Mouse (Mus musculus) C2C12 (cell line): ENCODE measurements around the gene Doxl2. TPM values are rescaled to one million over a fixed set of nuclear protein-coding genes. Genes with fewer than 3 reads are reported as not detected.
"Not testable (repeated sequence)": the region's sequence is repeated elsewhere in the genome, so short reads cannot be mapped to it uniquely, and the experiment has no call there.

ENCODE experiments used
- H3K27me3 ChIP-seq: one replicate; pipeline ENCODE4 v1.6.1; 2011; ENCODE audit not compliant: control insufficient read depth, insufficient read depth, insufficient read length
- H3K36me3 ChIP-seq: one replicate; pipeline ENCODE4 v1.6.1; 2011; ENCODE audit not compliant: control insufficient read depth, insufficient read depth
- H3K4me3 ChIP-seq: one replicate; pipeline ENCODE4 v1.5.1; 2011; ENCODE audit warnings: mild to moderate bottlenecking, control low read depth; ENCODE audit not compliant: poor library complexity, insufficient read depth, severe bottlenecking
- H3K79me2 ChIP-seq: one replicate; pipeline ENCODE4 v1.6.1; 2011; ENCODE audit not compliant: control insufficient read depth, insufficient read depth
- H3K79me3 ChIP-seq: one replicate; pipeline ENCODE4 v1.6.1; 2011; ENCODE audit warnings: low read depth, control low read depth
- H3ac ChIP-seq: one replicate; pipeline ENCODE3; 2011; ENCODE audit warnings: low read depth; ENCODE audit not compliant: control insufficient read depth, insufficient read length
- CEBPB ChIP-seq: IDR thresholded peaks from one replicate; pipeline ENCODE4 v1.6.1; 2011; ENCODE audit warnings: low read depth, mild to moderate bottlenecking, control low read depth, moderate library complexity
- CTCF ChIP-seq: IDR thresholded peaks from one replicate; pipeline ENCODE4 v1.5.1; 2011; ENCODE audit not compliant: control insufficient read depth, insufficient read depth, insufficient read length
- FOSL1 ChIP-seq: IDR thresholded peaks from one replicate; pipeline ENCODE4 v1.8.0; 2011; ENCODE audit warnings: mild to moderate bottlenecking, low read length; ENCODE audit not compliant: poor library complexity, insufficient read depth, severe bottlenecking
- MAX ChIP-seq: IDR thresholded peaks from one replicate; pipeline ENCODE4 v1.6.1; 2011; ENCODE audit warnings: mild to moderate bottlenecking, control low read depth
- MYOD1 ChIP-seq: IDR thresholded peaks from one replicate; pipeline ENCODE4 v1.6.1; 2011; ENCODE audit warnings: low read depth; ENCODE audit not compliant: control insufficient read depth, insufficient read length
- MYOG ChIP-seq: IDR thresholded peaks from one replicate; pipeline ENCODE4 v1.6.1; 2011; ENCODE audit not compliant: control insufficient read depth, insufficient read length; ENCODE audit errors: extremely low read depth
- USF1 ChIP-seq: IDR thresholded peaks from one replicate; pipeline ENCODE4 v1.6.1; 2011; ENCODE audit warnings: low read depth, mild to moderate bottlenecking, control low read depth, moderate library complexity
- polyA plus RNA-seq: library from polyadenylated mRNA; unstranded; fragments of >200 nt; fragmentation: generic; extraction: Trizol; gene quantifications from one replicate; pipeline ENCODE4 v1.2.1, GENCODE M21; 2012; ENCODE audit warnings: missing spikeins

The Doxl2 gene
- polyA plus RNA-seq, 1 experiment: not detected

- H3ac ChIP-seq: no peak overlapping the region
- no peak for TF ChIP-seq FOSL1
- TF ChIP-seq CTCF: no peak
- no peak for TF ChIP-seq CEBPB
- TF ChIP-seq MAX: no peak
- no peak for TF ChIP-seq MYOG
- no peak for TF ChIP-seq USF1
- no peak for TF ChIP-seq MYOD1
These were observed 20.6 kb upstream of the Doxl2 start for GRCm38 (mm10) chr6:48954211-48954610.

DNA sequence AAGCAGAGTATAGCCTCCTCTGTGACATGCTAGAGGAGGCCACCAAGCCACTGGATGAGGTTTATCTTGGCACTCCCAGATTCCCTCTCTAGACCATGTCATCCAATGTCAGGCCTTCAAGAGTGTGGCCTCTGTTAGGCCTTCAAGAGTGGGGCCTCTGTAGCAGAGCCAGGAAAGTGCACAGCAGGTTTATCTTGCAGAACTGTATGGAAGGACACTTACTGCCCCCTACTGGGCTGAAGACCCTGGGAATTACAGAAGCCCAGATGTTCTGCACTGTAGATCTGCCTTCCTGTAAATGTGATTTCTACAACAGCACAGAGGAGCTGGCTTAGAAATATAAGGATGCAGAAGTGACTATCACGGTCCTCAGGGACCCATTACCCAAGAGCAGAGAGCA is 19.8 kb upstream of the Doxl2 start:
- no peaks in the 10 kb centered on the region for H3K79me3 ChIP-seq
- H3ac ChIP-seq: no peak overlapping the region
- H3K4me3 ChIP-seq: no peak overlapping the region
- TF ChIP-seq MAX (no peak), USF1 (no peak), MYOD1 (no peak), MYOG (no peak), FOSL1 (no peak), CEBPB (no peak), CTCF (no peak)
- H3K27me3 ChIP-seq: no peaks in the 10 kb centered on the region
- H3K79me2 ChIP-seq: no peaks in the 10 kb centered on the region
- H3K36me3 ChIP-seq: no peaks in the 10 kb centered on the region

More at GRCm38 (mm10) chr6:48954211-48954610, 20.6 kb upstream of the Doxl2 start:
- Histone ChIP-seq H3K27me3 (no peaks in the 10 kb centered on the region), H3K79me2 (no peaks in the 10 kb centered on the region), H3K79me3 (no peaks in the 10 kb centered on the region), H3K4me3 (no peak overlapping the region), H3K36me3 (no peaks in the 10 kb centered on the region)

GRCm38 (mm10) chr6:48956785-48957184 is 18.0 kb upstream of the Doxl2 start:
- TF ChIP-seq CEBPB: no peak
- TF ChIP-seq USF1: no peak
- no peak for TF ChIP-seq CTCF
- TF ChIP-seq MYOG: no peak
- no peak for TF ChIP-seq FOSL1
- no peak for TF ChIP-seq MYOD1
- no peak for TF ChIP-seq MAX
- Histone ChIP-seq H3K79me2 (no peaks in the 10 kb centered on the region), H3K79me3 (no peaks in the 10 kb centered on the region), H3ac (no peak overlapping the region), H3K27me3 (no peaks in the 10 kb centered on the region), H3K36me3 (no peaks in the 10 kb centered on the region), H3K4me3 (no peak overlapping the region)

DNA sequence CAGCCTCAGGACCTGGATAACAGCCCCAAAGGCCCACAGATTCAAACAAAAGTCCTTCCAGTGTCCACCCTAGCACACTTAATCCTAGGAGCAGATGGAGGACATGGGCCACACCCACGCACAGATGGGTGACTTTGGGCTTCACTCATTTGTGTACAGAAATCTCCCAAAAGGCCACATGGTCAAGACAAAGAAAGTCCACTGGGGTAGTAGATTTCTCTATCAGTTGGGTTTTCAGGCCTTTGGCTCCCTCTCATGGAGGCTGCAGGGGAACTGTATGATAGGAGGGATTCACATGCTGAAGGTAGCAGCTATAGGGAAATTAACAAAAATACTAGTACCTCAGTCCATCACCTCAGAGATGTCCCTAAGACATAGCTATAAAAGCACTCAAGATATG is 16.7 kb upstream of the Doxl2 start:
- no peak for TF ChIP-seq USF1
- H3K79me3 ChIP-seq: no peaks in the 10 kb centered on the region
- no peak overlapping the region for H3ac ChIP-seq
- no peaks in the 10 kb centered on the region for H3K27me3 ChIP-seq
- no peak overlapping the region for H3K4me3 ChIP-seq
- H3K79me2 ChIP-seq: no peaks in the 10 kb centered on the region
- no peaks in the 10 kb centered on the region for H3K36me3 ChIP-seq

DNA sequence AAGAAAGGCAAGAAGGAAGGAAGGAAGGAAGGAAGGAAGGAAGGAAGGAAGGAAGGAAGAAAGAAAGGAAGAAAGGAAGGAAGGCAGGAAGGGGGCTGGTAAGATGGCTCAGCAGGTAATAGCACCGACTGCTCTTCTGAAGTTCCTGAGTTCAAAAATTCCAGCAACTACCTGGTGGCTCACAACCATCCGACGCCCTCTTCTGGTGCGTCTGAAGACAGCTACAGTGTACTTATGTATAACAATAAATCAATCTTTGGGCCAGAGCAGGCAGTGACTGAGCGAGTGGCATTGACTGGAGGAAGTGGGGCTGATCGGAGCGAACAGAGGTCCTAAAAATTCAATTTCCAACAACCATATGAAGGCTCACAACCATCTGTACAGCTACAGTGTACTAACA is 15.6 kb upstream of the Doxl2 start:
- H3K27me3 ChIP-seq, H3K79me3 ChIP-seq, H3K79me2 ChIP-seq, H3ac ChIP-seq, H3K4me3 ChIP-seq, H3K36me3 ChIP-seq: not testable (repeated sequence)

DNA sequence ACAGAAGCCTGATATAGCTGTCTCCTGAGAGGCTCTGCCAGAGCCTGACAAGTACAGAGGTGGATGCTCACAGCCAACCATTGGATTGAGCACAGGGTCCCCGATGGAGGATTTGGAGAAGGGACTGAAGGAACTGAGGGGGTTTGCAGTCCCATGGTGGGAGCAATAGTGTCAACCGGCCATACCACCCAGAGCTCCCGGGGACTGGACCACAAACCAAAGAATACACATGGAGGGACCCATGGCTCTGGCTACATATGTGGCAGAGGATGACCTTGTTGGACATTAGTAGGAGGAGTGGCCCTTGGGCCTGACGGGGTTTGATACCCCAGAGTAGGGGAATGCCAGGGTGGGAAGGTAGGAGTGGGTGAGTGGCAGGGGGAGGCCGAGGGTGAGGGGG is 8.1 kb upstream of the Doxl2 start:
- not testable (repeated sequence) for H3K27me3 ChIP-seq, H3K36me3 ChIP-seq, H3K79me3 ChIP-seq, H3K79me2 ChIP-seq, H3ac ChIP-seq, H3K4me3 ChIP-seq

DNA sequence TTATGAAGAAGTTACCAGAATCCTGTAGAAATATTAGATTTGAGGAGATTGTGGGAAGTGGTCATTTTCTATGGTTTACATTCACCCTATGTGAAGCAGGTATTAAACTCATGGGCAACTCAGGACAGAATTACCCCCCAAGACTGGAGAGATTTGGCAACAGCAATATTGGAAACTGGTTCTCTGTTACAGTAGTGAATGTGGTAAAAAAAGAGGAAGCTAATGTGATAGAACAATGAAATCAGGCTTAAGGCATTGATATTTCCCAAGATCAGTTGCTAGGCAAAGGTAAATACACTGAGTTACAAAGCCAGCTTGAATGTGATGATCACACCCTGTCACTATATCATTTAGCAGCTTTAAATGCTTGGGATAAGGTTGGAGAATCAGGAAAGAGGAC is 6.9 kb upstream of the Doxl2 start:
- Histone ChIP-seq H3K27me3 (no peaks in the 10 kb centered on the region), H3K79me3 (no peaks in the 10 kb centered on the region), H3K36me3 (no peaks in the 10 kb centered on the region), H3ac (no peak overlapping the region), H3K4me3 (no peak overlapping the region), H3K79me2 (no peaks in the 10 kb centered on the region)
- TF ChIP-seq MAX (no peak), CTCF (no peak), USF1 (no peak), FOSL1 (no peak), CEBPB (no peak), MYOG (no peak)
